Mouse (Mus musculus) midbrain, embryonic 13.5 days (tissue): ENCODE results near the gene Fat3. TPM values are rescaled to one million over a fixed set of nuclear protein-coding genes. Genes with fewer than 3 reads are reported as not detected.
A peak's percentile ranks its signal among the peaks of the same experiment; 100 is the strongest.

Source experiments
- ATAC-seq: fragments of 200-750 bp; cut with Nextera tagmentation; 2 replicates; pipeline ENCODE4 v1.8.0; 2017; ENCODE audit warnings: mild to moderate bottlenecking, moderate TSS enrichment, moderate library complexity
- H3K27ac ChIP-seq: fragments of 300-500 bp; sonication (generic); 2 replicates; pipeline ENCODE4 v1.5.1; 2015; ENCODE audit warnings: inconsistent platforms, mild to moderate bottlenecking, moderate library complexity
- H3K27me3 ChIP-seq: fragments of 300-500 bp; sonication (generic); 2 replicates; pipeline ENCODE4 v1.6.1; 2015; ENCODE audit warnings: mild to moderate bottlenecking, inconsistent platforms
- H3K36me3 ChIP-seq: fragments of 300-500 bp; sonication (generic); 2 replicates; pipeline ENCODE4 v1.6.1; 2015; ENCODE audit warnings: mild to moderate bottlenecking, inconsistent platforms
- H3K4me1 ChIP-seq: fragments of 300-500 bp; sonication (generic); replicated peaks from 2 replicates; pipeline ENCODE4 v1.6.1; 2015; ENCODE audit warnings: inconsistent platforms
- H3K4me2 ChIP-seq: fragments of 300-500 bp; sonication (generic); replicated peaks from 2 replicates; pipeline ENCODE4 v1.6.1; 2015; ENCODE audit warnings: moderate library complexity, mild to moderate bottlenecking, inconsistent platforms
- H3K4me3 ChIP-seq: fragments of 300-500 bp; sonication (generic); replicated peaks from 2 replicates; pipeline ENCODE4 v1.5.1; 2015; ENCODE audit warnings: mild to moderate bottlenecking, inconsistent platforms
- H3K9ac ChIP-seq: fragments of 300-500 bp; sonication (generic); replicated peaks from 2 replicates; pipeline ENCODE4 v1.6.1; 2015; ENCODE audit warnings: mild to moderate bottlenecking, inconsistent platforms
- H3K9me3 ChIP-seq: fragments of 300-500 bp; sonication (generic); 2 replicates; pipeline ENCODE4 v1.6.1; 2016; ENCODE audit warnings: mild to moderate bottlenecking, inconsistent platforms
- WGBS: fragments of 180-500 bp; shearing (Covaris S2); methylation state at CpG from one replicate; pipeline ENCODE4 v1.1.7; 2015; 5-methylcytosine and 5-hydroxymethylcytosine counted together
- polyA plus RNA-seq: library from polyadenylated mRNA; unstranded; fragments of >200 nt; fragmentation: Nextera tagmentation; extraction: Ambion mirVana; gene quantifications from 2 replicates; pipeline ENCODE4 v1.2.1, GENCODE M21; 2015

Gene Fat3
- polyA plus RNA-seq, 1 experiment from 2014 or later = 15.4 TPM

GRCm38 (mm10) chr9:15919373-15920005 is 581.6 kb downstream of the Fat3 start:
- Histone ChIP-seq H3K4me1 (peaks cover 2% of the 10 kb centered on the region; the same call in 1 of the 2 replicates), H3K36me3 (peaks cover 39% of the 10 kb centered on the region), H3K4me2 (no peak overlapping the region), H3K27me3 (no peaks in the 10 kb centered on the region), H3K9me3 (no peaks in the 10 kb centered on the region), H3K9ac (no peak overlapping the region), H3K27ac (no peak overlapping the region), H3K4me3 (no peak overlapping the region)
- peak; percentile 71 for ATAC-seq
- WGBS = 50% methylated on average over 5 of the region's 5 CpGs

- no peak overlapping the region for H3K9ac ChIP-seq
- no peaks in the 10 kb centered on the region for H3K27me3 ChIP-seq
Measured at GRCm38 (mm10) chr9:15916600-15916999, 584.5 kb downstream of the Fat3 start.

GRCm38 (mm10) chr9:15912735-15913134 is 588.4 kb downstream of the Fat3 start:
- Histone ChIP-seq H3K4me1 (no peaks in the 10 kb centered on the region), H3K4me3 (no peak overlapping the region), H3K27me3 (no peaks in the 10 kb centered on the region), H3K9me3 (no peaks in the 10 kb centered on the region), H3K27ac (no peak overlapping the region), H3K36me3 (peaks cover 21% of the 10 kb centered on the region), H3K4me2 (no peak overlapping the region), H3K9ac (no peak overlapping the region)
- 45% methylated on average over 1 of the region's 1 CpGs for WGBS
- ATAC-seq = no peak

More at GRCm38 (mm10) chr9:15916600-15916999, 584.5 kb downstream of the Fat3 start:
- H3K27ac ChIP-seq = no peak overlapping the region
- no peak for ATAC-seq
- H3K36me3 ChIP-seq = peaks cover 32% of the 10 kb centered on the region
- no peak overlapping the region for H3K4me2 ChIP-seq
- H3K4me3 ChIP-seq = no peak overlapping the region
- H3K9me3 ChIP-seq = no peaks in the 10 kb centered on the region
- peaks cover 2% of the 10 kb centered on the region; the same call in 1 of the 2 replicates for H3K4me1 ChIP-seq

DNA sequence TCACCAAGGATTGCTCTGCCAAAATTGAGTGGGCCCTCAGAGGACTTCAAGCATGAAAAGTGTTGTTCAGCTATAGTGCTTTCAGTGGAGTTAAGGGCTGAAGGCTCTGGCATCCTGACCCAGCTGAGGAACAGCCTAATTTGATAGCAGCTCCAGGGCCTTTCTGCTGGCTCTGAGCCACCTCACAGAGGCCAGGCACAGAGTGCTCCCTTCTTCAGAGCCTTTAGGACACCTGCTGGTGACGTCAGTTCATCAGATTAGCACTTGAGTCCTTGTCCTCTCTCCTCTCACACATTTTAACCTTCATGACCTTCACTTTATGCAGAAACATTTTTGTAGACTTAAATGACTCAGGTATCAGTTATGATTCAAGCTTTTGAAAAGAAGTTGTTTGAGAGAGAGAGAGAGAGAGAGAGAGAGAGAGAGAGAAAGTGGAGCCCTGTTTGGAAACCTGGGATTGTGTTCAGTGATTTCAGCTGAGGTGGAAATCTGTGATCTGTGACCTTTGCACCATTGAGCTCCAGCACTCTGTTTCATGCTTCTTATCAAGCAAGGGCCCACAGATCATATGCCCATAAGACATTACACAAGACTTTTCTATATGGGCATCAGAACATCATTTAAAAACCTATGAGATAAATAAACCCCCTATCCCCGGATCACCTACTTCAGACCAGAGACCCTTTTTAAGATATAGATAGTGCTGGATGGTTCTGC is 591.5 kb downstream of the Fat3 start:
- peaks cover under 1% of the 10 kb centered on the region for H3K36me3 ChIP-seq
- no peak for ATAC-seq
- no peak overlapping the region for H3K9ac ChIP-seq
- H3K4me2 ChIP-seq = no peak overlapping the region
- H3K4me1 ChIP-seq = peaks cover 3% of the 10 kb centered on the region
- H3K27me3 ChIP-seq = no peaks in the 10 kb centered on the region
- H3K9me3 ChIP-seq = no peaks in the 10 kb centered on the region
- WGBS = 66% methylated on average over 2 of the region's 2 CpGs
- H3K27ac ChIP-seq = no peak overlapping the region
- no peak overlapping the region for H3K4me3 ChIP-seq

DNA sequence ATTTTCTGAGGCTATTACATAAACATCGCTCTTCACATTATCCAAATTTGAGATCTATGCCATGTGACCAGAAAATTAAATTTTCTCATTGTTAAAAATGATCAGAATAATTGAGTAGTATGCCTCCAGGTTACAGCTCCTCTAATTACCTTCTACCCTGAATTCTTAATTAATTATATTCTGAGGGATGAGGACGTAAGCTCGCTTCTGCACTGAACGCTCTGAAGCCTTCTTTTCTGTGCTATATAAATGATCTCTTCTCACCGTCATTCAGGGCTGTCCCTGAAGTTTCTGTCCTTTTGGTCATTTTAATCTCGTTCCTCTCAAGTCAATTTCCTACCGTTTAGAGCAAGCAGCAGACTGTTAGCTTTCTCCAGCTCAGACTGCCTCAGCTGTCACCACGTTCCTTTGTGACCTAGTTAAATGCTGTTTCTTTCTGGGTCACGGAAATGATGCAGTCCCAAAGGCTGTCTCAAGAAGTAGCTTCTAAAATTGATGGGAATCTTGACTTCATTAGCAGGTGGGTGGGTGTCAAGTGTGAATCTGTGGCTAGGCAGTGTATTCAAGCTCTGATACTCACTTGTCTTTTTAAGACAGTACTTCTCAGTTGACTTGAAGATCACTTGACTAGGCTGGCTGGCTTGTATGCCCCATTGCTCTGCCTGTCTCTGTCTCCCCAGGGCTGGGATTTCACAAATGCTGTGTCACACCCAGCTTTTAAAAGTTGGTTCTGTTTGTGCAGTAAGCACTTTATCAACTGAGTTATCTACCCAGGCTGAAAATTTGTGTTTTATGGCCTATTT is 596.9 kb downstream of the Fat3 start:
- peaks cover 13% of the 10 kb centered on the region for H3K4me1 ChIP-seq
- no peaks in the 10 kb centered on the region for H3K27me3 ChIP-seq
- H3K4me3 ChIP-seq = no peak overlapping the region
- no peaks in the 10 kb centered on the region for H3K9me3 ChIP-seq
- H3K4me2 ChIP-seq = 0 out of 2 replicates have a peak overlapping the region, but pooled peaks have one; percentile 7
- H3K9ac ChIP-seq = no peak overlapping the region
- no peak overlapping the region; the same call in 1 of the 2 replicates for H3K27ac ChIP-seq
- WGBS = 32% methylated on average over 9 of the region's 9 CpGs
- H3K36me3 ChIP-seq = no peaks in the 10 kb centered on the region
- peak; percentile 68; the same call in 1 of the 2 replicates for ATAC-seq

DNA sequence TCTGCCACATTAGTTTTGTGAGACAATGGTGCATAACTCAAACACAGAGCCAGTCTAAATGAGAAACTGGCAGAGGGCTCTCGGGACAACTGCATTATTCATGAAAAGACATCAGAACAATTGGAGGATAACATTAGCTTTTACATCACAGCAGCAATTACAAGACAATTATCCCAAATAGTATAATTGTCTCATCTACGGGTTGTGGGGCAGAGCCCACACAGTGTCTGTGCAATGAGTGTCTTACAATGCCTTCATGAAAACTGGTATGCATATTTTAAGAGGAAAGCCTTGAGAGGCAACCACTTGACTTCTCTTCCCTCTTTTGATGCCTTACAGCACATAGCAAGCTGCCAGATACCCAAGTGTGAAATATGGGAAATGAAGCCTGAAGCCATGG is 603.0 kb downstream of the Fat3 start:
- Histone ChIP-seq H3K27me3 (no peaks in the 10 kb centered on the region), H3K9me3 (no peaks in the 10 kb centered on the region), H3K4me2 (no peak overlapping the region), H3K9ac (no peak overlapping the region), H3K27ac (no peak overlapping the region), H3K36me3 (no peaks in the 10 kb centered on the region), H3K4me3 (no peak overlapping the region), H3K4me1 (0 out of 2 replicates have a peak, but pooled peaks cover 3% of the 10 kb centered on the region)
- no peak for ATAC-seq
- WGBS = 61% methylated on average over 2 of the region's 2 CpGs

- no peak for ATAC-seq
- Histone ChIP-seq H3K4me1 (no peaks in the 10 kb centered on the region), H3K36me3 (no peaks in the 10 kb centered on the region), H3K4me3 (no peak overlapping the region), H3K27me3 (no peaks in the 10 kb centered on the region), H3K4me2 (no peak overlapping the region), H3K9ac (no peak overlapping the region), H3K9me3 (no peaks in the 10 kb centered on the region), H3K27ac (no peak overlapping the region)
- WGBS = 80% methylated on average over 5 of the region's 5 CpGs
Measured at GRCm38 (mm10) chr9:15886756-15887155, 614.3 kb downstream of the Fat3 start.

DNA sequence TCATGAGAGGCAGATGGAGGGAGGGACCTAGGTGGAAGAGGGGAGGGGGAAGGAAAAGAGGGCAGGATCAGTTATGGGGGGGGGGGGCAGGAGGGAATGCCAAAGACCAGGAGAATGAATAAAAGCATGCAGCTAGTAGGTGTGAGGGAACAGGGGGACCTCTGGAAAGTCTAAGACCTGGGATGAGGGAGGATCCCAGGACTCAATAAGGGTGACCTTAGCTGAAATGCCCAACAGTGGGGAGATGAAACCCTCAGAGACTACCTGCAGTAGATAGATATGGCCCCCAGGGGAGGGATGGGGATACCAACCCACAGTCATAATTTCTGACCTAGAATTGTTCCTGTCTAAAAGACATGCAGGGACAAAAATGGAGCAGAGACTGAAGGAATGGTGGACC is 620.3 kb downstream of the Fat3 start:
- ATAC-seq = peak; percentile 56; the same call in 1 of the 2 replicates
- no peak overlapping the region for H3K4me2 ChIP-seq
- H3K9ac ChIP-seq = no peak overlapping the region
- no peaks in the 10 kb centered on the region for H3K27me3 ChIP-seq
- H3K4me1 ChIP-seq = no peaks in the 10 kb centered on the region
- no peaks in the 10 kb centered on the region for H3K9me3 ChIP-seq
- no peak overlapping the region for H3K4me3 ChIP-seq
- H3K36me3 ChIP-seq = no peaks in the 10 kb centered on the region
- H3K27ac ChIP-seq = no peak overlapping the region

- WGBS = 21% methylated on average over 3 of the region's 3 CpGs
- Histone ChIP-seq H3K9me3 (no peaks in the 10 kb centered on the region), H3K4me1 (no peaks in the 10 kb centered on the region), H3K36me3 (no peaks in the 10 kb centered on the region), H3K4me2 (no peak overlapping the region), H3K27me3 (no peaks in the 10 kb centered on the region), H3K9ac (no peak overlapping the region), H3K4me3 (no peak overlapping the region), H3K27ac (no peak overlapping the region)
- ATAC-seq = peak; percentile 83
Measured at GRCm38 (mm10) chr9:15880160-15880603, 620.9 kb downstream of the Fat3 start.

- H3K4me3 ChIP-seq = no peak within 1 kb of the TSS
- no peaks in the 10 kb centered on the region for H3K36me3 ChIP-seq
- H3K27me3 ChIP-seq = peaks cover 6% of the 10 kb centered on the region; the same call in 1 of the 2 replicates
- 55% methylated on average over 19 of the region's 19 CpGs for WGBS
- no peak for ATAC-seq
- no peaks in the 10 kb centered on the region for H3K4me1 ChIP-seq
- H3K9me3 ChIP-seq = no peaks in the 10 kb centered on the region
- H3K9ac ChIP-seq = no peak within 1 kb of the TSS
- no peak within 1 kb of the TSS for H3K4me2 ChIP-seq
- H3K27ac ChIP-seq = no peak within 1 kb of the TSS
Measured at GRCm38 (mm10) chr9:15874506-15875160, 626.5 kb downstream of the Fat3 start, which contains the start of gene Mtnr1b. Gene Mtnr1b, minus strand, starts transcription at chr9:15874556.

DNA sequence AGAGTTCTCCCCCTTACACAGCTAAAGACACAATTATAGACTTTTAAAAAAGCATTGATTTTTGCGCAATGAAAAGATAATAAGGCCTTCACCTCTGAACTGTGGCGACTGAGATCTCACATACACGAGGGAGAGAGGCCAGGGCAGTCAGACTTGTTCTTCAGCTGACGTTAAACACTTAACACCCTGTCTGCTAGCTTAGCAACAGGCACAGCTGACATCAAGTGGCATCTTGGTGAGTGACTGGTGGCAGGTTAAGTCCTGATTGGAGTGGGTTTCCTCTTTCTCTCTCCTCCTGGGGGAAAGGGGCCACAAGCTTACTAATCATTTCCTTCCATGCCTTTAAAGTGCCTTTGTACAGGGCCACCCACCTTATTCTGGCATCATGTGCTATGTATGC is 631.1 kb downstream of the Fat3 start:
- ATAC-seq = no peak
- H3K4me2 ChIP-seq = no peak overlapping the region
- peaks cover 6% of the 10 kb centered on the region; the same call in 1 of the 2 replicates for H3K27me3 ChIP-seq
- H3K4me1 ChIP-seq = no peaks in the 10 kb centered on the region
- no peak overlapping the region for H3K27ac ChIP-seq
- H3K9me3 ChIP-seq = no peaks in the 10 kb centered on the region
- no peak overlapping the region for H3K4me3 ChIP-seq
- 69% methylated on average over 4 of the region's 4 CpGs for WGBS
- no peak overlapping the region for H3K9ac ChIP-seq
- no peaks in the 10 kb centered on the region for H3K36me3 ChIP-seq
